Mouse (Mus musculus): ENCODE measurements at regions not wholly inside any gene's neighbourhood (a gene's known extent, or its start where the extent isn't known, plus 50 kb on each side); places are given as distances from the start of the nearest gene placed in this dataset.
A peak's percentile ranks its signal among the peaks of the same experiment; 100 is the strongest.

DNA sequence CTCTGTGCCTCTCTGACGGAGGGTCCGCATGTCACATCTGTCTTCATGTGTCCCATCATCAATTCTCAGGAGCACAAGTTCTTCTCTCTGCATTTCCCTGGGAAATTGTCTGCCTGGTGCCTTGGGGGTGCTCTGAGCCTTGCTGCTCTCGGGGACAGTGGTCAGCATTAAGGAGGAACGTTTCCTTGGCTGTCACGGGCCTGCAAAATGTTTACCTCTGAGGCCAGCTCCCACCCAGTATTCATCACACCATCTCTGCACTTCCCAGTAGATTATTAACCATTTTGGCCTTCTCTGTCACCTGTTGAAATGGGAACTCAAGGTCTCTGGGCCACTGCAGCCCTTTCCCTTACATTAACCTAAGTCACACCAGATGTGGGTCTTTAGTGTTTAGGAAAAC, 219.8 kb upstream of the Spag17 start:
- no peak for DNase-seq
- H3K9me3 ChIP-seq (ENCODE audit: control insufficient read depth, low read length), result no peaks in the 10 kb centered on the region
- ATAC-seq (ENCODE audit: low FRiP score, low TSS enrichment), result no peak
- no peak overlapping the region for H3K27ac ChIP-seq (replicated peaks; ENCODE audit: low read depth, low read length)
- H3K4me1 ChIP-seq (ENCODE audit: control insufficient read depth, insufficient read depth, low read length), result no peaks in the 10 kb centered on the region
- no peaks in the 10 kb centered on the region for H3K36me3 ChIP-seq (ENCODE audit: control insufficient read depth, insufficient read depth, low read length)
- 86% methylated on average over 5 of the region's 5 CpGs for WGBS
- H3K9ac ChIP-seq (replicated peaks; ENCODE audit: low read length), result no peak overlapping the region
- no peak overlapping the region for H3K4me3 ChIP-seq (replicated peaks; ENCODE audit: low read depth, low read length)
- H3K4me2 ChIP-seq (ENCODE audit: low read length), result no peak overlapping the region
- H3K27me3 ChIP-seq (ENCODE audit: control insufficient read depth, insufficient read depth, low read length), result no peaks in the 10 kb centered on the region

DNA sequence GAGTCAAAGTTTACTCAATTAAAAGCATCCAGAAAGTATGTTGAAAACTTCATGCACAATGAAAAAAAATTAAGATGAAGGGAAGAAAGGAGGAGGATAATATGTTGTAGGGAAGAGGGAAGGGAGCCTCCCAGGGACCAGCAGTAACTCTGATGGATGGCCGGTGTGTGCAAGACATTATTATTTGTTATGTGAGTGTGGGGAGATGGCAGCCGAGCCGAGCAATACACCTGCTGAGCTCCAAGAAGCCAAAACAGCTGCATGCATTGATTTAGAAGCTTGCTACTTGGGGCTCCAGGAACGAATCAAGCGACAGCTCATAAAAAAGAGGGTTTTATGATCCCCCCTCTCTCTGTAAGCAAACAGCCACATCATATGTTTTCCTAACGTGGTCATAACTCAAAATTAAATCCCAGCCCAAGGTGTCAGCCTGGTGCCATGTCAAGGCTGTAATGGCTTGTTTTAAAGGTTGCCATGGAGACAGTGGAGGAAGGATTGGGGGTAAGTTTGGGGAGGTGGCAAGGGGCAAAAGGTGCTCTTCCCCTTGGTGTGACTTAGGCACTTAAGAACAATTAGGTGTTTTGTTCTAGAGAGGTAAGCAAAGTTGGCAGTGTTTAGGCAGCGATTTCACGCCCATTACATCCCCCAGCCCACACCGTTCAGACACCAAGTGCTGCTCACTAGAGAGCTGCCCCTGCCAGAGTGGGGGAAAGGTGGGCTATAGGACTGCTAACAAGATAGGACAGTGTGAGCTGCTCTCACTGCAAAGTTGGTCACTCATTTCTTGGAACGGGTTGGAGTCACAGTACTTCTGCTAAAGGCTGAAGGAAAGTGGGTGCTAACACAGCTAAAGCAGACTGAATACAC, 219.1 kb upstream of the Spag17 start:
- Histone ChIP-seq H3K4me3 (replicated peaks; ENCODE audit: low read depth, low read length) (no peak overlapping the region), H3K9me3 (ENCODE audit: control insufficient read depth, low read length) (no peaks in the 10 kb centered on the region), H3K27me3 (ENCODE audit: control insufficient read depth, insufficient read depth, low read length) (no peaks in the 10 kb centered on the region), H3K36me3 (ENCODE audit: control insufficient read depth, insufficient read depth, low read length) (no peaks in the 10 kb centered on the region), H3K4me2 (ENCODE audit: low read length) (no peak overlapping the region), H3K4me1 (ENCODE audit: control insufficient read depth, insufficient read depth, low read length) (no peaks in the 10 kb centered on the region), H3K27ac (replicated peaks; ENCODE audit: low read depth, low read length) (no peak overlapping the region), H3K9ac (replicated peaks; ENCODE audit: low read length) (no peak overlapping the region)
- WGBS, result 42% methylated on average over 10 of the region's 10 CpGs
- ATAC-seq (ENCODE audit: low FRiP score, low TSS enrichment) (peak; percentile 50; the same call in 1 of the 2 replicates), DNase-seq (no peak)

DNA sequence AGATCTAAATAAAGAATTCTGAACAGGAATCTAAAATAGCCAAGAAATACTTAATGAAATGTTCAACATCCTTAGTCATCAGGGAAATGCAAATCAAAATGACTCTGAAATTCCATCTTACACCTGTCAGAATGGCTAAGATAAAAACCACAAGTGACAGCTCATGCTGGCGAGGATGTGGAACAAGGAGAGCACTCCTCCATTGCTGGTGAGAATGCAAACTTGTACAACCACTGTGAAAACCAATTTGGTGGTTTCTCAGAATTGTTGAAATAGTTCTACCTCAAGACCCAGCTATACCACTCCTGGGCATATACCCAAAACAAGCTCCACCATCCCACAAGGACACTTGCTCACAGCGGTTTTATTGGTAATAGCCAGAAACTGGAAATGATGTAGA, 211.1 kb upstream of the Spag17 start:
- ATAC-seq (ENCODE audit: low FRiP score, low TSS enrichment), result no peak
- no peak overlapping the region for H3K9ac ChIP-seq (replicated peaks; ENCODE audit: low read length)
- WGBS, result 87% methylated on average over 2 of the region's 2 CpGs
- H3K4me2 ChIP-seq (ENCODE audit: low read length), result no peak overlapping the region
- H3K4me3 ChIP-seq (replicated peaks; ENCODE audit: low read depth, low read length), result no peak overlapping the region
- no peaks in the 10 kb centered on the region for H3K36me3 ChIP-seq (ENCODE audit: control insufficient read depth, insufficient read depth, low read length)
- no peak overlapping the region for H3K27ac ChIP-seq (replicated peaks; ENCODE audit: low read depth, low read length)
- H3K9me3 ChIP-seq (ENCODE audit: control insufficient read depth, low read length), result no peaks in the 10 kb centered on the region
- no peaks in the 10 kb centered on the region for H3K27me3 ChIP-seq (ENCODE audit: control insufficient read depth, insufficient read depth, low read length)
- no peak for DNase-seq
- no peaks in the 10 kb centered on the region for H3K4me1 ChIP-seq (ENCODE audit: control insufficient read depth, insufficient read depth, low read length)

DNA sequence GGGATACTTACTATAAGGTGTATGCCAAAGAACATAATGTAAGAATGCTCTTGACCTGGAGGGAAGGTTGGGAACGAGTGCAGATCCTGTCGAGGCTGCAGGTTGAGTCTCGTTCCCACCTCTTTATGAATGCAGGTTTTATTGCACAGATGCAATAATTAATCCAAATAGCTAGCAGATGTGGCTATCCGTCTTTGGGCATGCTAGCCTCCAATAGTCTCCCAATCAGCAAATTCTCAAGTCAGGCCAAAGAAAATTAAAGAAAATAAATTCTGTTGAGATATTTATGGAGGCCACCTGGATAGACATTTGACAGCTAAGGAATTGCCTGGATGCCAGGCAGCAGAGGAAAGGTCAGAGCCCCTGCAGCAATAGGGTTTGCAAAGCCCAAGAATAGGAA, 175.7 kb upstream of the Spag17 start:
- Histone ChIP-seq H3K27me3 (ENCODE audit: control insufficient read depth, insufficient read depth, low read length) (no peaks in the 10 kb centered on the region), H3K4me3 (replicated peaks; ENCODE audit: low read depth, low read length) (no peak overlapping the region), H3K4me1 (ENCODE audit: control insufficient read depth, insufficient read depth, low read length) (no peaks in the 10 kb centered on the region), H3K27ac (replicated peaks; ENCODE audit: low read depth, low read length) (no peak overlapping the region), H3K4me2 (ENCODE audit: low read length) (no peak overlapping the region), H3K36me3 (ENCODE audit: control insufficient read depth, insufficient read depth, low read length) (no peaks in the 10 kb centered on the region), H3K9me3 (ENCODE audit: control insufficient read depth, low read length) (no peaks in the 10 kb centered on the region), H3K9ac (replicated peaks; ENCODE audit: low read length) (no peak overlapping the region)
- no peak for DNase-seq
- WGBS, result 86% methylated on average over 4 of the region's 4 CpGs
- ATAC-seq (ENCODE audit: low FRiP score, low TSS enrichment), result no peak

DNA sequence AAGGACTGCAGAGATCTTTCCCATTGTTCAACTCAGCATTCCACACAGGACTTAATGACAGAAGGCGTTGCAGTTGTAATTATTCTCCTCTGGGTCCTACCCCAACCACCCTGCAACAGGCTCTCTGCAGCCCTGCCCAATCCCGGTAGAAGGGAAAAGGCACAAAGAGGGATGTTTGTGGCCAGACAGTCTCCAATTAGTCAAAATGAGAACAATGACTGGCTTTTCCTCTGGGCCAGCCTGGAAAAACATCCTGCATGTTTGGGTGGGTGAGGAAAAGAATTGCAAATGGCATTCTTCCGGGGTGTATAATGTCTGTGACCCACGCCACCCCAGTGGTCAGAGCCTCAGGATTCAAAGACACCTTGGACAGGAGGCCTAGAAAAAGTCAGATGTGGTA, 168.8 kb upstream of the Spag17 start:
- Histone ChIP-seq H3K9me3 (ENCODE audit: control insufficient read depth, low read length) (no peaks in the 10 kb centered on the region), H3K4me1 (ENCODE audit: control insufficient read depth, insufficient read depth, low read length) (no peaks in the 10 kb centered on the region), H3K27me3 (ENCODE audit: control insufficient read depth, insufficient read depth, low read length) (no peaks in the 10 kb centered on the region), H3K9ac (replicated peaks; ENCODE audit: low read length) (no peak overlapping the region), H3K4me2 (ENCODE audit: low read length) (no peak overlapping the region), H3K27ac (replicated peaks; ENCODE audit: low read depth, low read length) (no peak overlapping the region), H3K36me3 (ENCODE audit: control insufficient read depth, insufficient read depth, low read length) (no peaks in the 10 kb centered on the region), H3K4me3 (replicated peaks; ENCODE audit: low read depth, low read length) (no peak overlapping the region)
- WGBS, result 68% methylated on average over 4 of the region's 4 CpGs
- DNase-seq (no peak), ATAC-seq (ENCODE audit: low FRiP score, low TSS enrichment) (no peak)

DNA sequence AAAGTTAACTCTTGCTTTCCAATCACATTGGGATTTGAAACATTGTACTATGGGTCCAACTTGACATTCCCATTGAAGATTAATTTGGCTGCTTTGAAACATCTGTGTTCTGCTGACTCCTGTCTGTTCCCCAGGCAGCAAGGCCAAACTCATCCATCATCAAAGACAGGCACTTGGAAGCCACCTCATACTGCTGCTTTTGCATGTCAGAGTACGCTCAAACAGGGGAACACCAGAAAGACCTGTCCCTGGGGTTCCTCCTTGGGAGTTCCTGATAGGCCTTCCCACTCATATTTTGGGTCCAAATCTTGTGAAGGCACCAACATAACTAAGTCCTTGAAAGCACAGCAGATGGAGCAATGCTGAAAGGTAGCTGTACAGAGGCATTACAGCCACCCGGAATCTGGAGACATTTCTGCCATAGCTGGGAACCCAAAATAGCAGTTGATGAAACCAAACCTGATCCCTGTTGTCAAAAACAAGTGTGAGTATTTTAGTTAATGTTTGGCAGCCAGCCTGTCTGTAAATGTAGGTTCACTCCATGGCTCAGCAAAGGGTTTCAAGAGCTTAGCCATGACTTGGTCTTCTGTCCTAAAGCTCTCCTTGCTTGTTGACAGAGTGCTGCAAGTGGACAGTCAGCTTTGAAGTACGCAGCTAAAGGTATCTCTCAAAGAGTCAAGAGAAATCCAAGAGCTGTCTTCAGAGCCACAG, 147.0 kb upstream of the Spag17 start:
- H3K36me3 ChIP-seq (ENCODE audit: control insufficient read depth, insufficient read depth, low read length), result no peaks in the 10 kb centered on the region
- no peaks in the 10 kb centered on the region for H3K27me3 ChIP-seq (ENCODE audit: control insufficient read depth, insufficient read depth, low read length)
- DNase-seq, result no peak
- H3K9me3 ChIP-seq (ENCODE audit: control insufficient read depth, low read length), result no peaks in the 10 kb centered on the region
- WGBS, result 88% methylated on average over 3 of the region's 3 CpGs
- H3K4me2 ChIP-seq (ENCODE audit: low read length), result no peak overlapping the region
- no peak overlapping the region for H3K9ac ChIP-seq (replicated peaks; ENCODE audit: low read length)
- no peaks in the 10 kb centered on the region for H3K4me1 ChIP-seq (ENCODE audit: control insufficient read depth, insufficient read depth, low read length)
- no peak overlapping the region for H3K4me3 ChIP-seq (replicated peaks; ENCODE audit: low read depth, low read length)
- H3K27ac ChIP-seq (replicated peaks; ENCODE audit: low read depth, low read length), result no peak overlapping the region
- ATAC-seq (ENCODE audit: low FRiP score, low TSS enrichment), result no peak

DNA sequence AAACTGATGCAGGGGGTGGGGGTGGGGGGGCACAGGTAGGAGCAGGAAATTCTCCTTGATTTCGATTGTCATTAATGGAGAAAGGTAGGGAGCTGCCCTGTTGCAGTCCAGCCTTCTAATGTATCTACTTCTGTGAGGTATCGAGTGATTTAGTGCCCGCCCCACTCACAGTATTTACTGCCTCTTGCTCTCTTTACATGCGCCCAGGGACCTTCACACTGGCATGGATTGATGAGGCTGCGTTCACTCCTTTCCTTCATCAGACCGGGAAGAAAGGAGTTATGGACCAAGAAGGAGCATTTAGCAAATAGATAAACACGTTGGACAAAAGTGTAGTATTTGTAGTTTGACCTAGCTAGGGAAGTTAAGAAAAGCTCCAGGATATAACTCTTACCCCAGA, 145.6 kb upstream of the Spag17 start:
- no peaks in the 10 kb centered on the region for H3K36me3 ChIP-seq (ENCODE audit: control insufficient read depth, insufficient read depth, low read length)
- H3K4me1 ChIP-seq (ENCODE audit: control insufficient read depth, insufficient read depth, low read length), result no peaks in the 10 kb centered on the region
- H3K9ac ChIP-seq (replicated peaks; ENCODE audit: low read length), result no peak overlapping the region
- no peak overlapping the region for H3K4me2 ChIP-seq (ENCODE audit: low read length)
- 89% methylated on average over 7 of the region's 7 CpGs for WGBS
- no peaks in the 10 kb centered on the region for H3K27me3 ChIP-seq (ENCODE audit: control insufficient read depth, insufficient read depth, low read length)
- H3K9me3 ChIP-seq (ENCODE audit: control insufficient read depth, low read length), result no peaks in the 10 kb centered on the region
- H3K4me3 ChIP-seq (replicated peaks; ENCODE audit: low read depth, low read length), result no peak overlapping the region
- ATAC-seq (ENCODE audit: low FRiP score, low TSS enrichment) (no peak), DNase-seq (no peak)
- no peak overlapping the region for H3K27ac ChIP-seq (replicated peaks; ENCODE audit: low read depth, low read length)

DNA sequence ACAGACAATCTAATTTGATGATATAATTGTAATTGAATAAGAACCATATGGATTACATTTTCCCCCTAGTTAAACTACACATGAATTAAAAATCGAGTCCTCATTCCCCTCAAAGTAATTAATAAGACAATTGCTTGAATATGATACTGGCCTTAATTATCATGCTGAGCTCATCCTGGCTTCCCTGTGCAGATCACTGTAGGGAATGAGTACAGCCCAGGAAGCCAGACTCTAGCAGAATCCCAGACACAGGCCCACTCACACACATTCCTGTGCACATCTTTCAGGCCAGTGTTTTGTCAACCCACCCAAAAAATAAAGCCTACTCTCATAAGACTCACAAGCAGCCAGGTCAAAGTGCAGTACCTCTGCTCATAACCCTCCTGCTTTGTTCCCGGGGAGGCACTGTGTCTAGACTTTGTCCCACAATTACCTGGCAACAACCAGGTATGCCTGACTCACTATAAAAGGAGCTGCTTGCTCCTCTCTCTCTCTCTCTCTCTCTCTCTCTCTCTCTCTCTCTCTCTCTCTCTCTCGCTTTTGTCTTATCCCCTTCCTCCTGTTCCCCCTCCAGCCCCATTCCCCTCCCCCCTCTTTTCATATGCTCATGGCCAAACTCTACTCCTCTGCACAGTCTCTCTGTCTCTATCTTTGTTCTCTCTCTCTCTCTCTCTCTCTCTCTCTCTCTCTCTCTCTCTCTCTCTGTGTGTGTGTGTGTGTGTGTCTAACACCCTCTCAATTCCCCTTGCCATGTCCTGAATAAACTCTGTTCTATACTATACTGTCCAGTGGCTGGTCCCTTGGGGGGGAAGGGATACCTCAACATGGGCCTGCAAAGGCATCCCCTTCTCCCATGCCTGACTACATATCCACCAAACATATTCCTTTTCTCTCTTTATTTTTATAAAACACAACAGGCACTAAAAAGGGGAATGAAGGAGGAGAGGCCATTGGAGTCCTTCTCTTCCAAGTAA, 143.7 kb upstream of the Spag17 start:
- Histone ChIP-seq H3K4me1 (ENCODE audit: control insufficient read depth, insufficient read depth, low read length) (no peaks in the 10 kb centered on the region), H3K4me2 (ENCODE audit: low read length) (no peak overlapping the region), H3K27me3 (ENCODE audit: control insufficient read depth, insufficient read depth, low read length) (no peaks in the 10 kb centered on the region), H3K36me3 (ENCODE audit: control insufficient read depth, insufficient read depth, low read length) (no peaks in the 10 kb centered on the region), H3K9ac (replicated peaks; ENCODE audit: low read length) (no peak overlapping the region), H3K9me3 (ENCODE audit: control insufficient read depth, low read length) (no peaks in the 10 kb centered on the region), H3K4me3 (replicated peaks; ENCODE audit: low read depth, low read length) (no peak overlapping the region), H3K27ac (replicated peaks; ENCODE audit: low read depth, low read length) (no peak overlapping the region)
- WGBS, result 74% methylated on average over 3 of the region's 3 CpGs
- ATAC-seq (ENCODE audit: low FRiP score, low TSS enrichment), result no peak
- DNase-seq, result peak; percentile 11

Measured in midbrain, embryonic 14.5 days (tissue).